Mouse (Mus musculus): ENCODE measurements around the gene Zfp280d. TPM values are rescaled to one million over a fixed set of nuclear protein-coding genes. Genes with fewer than 3 reads are reported as not detected.

The Zfp280d gene
- total RNA-seq (2021), result 10 to 100 TPM; 29.4 to 34.2 TPM

GRCm38 (mm10) chr9:72274677-72275076, at the start of gene Zfp280d:
Gene Zfp280d, plus strand, starts transcription at chr9:72274860.
- intact Hi-C loops (cut with DNase I), result loop anchor here (5.0 kb wide), 1 partner anchor 142 kb away; no protein-coding TSS in a partner anchor

GRCm38 (mm10) chr9:72226536-72226935, 48.1 kb upstream of the Zfp280d start:
- intact Hi-C loops (cut with DNase I), result no loop called here
- DNase-seq, result no peak

More at GRCm38 (mm10) chr9:72274677-72275076, at the start of gene Zfp280d:
- DNase-seq, result peak; percentile 93 to 95

- intact Hi-C loops (cut with DNase I), result no loop called here
- DNase-seq, result no peak
These were observed 22.0 kb upstream of the Zfp280d start for GRCm38 (mm10) chr9:72252656-72253055.

- intact Hi-C loops (cut with DNase I), result no loop called here
- no peak for DNase-seq
These were observed 19.4 kb upstream of the Zfp280d start for GRCm38 (mm10) chr9:72255227-72255626.

GRCm38 (mm10) chr9:72256646-72257045, 18.0 kb upstream of the Zfp280d start:
- DNase-seq, result no peak

GRCm38 (mm10) chr9:72260337-72260736, 14.3 kb upstream of the Zfp280d start:
- peak; percentile 8 to 23 for DNase-seq
- intact Hi-C loops (cut with DNase I), result loop anchor here (2.0 kb wide), 1 partner anchor 148 kb away; no protein-coding TSS in a partner anchor

More at GRCm38 (mm10) chr9:72256646-72257045, 18.0 kb upstream of the Zfp280d start:
- intact Hi-C loops (cut with DNase I), result no loop called here

- intact Hi-C loops (cut with DNase I), result no loop called here
These were observed 9.8 kb upstream of the Zfp280d start for GRCm38 (mm10) chr9:72264859-72265258.

GRCm38 (mm10) chr9:72270146-72270545, 4.5 kb upstream of the Zfp280d start:
- intact Hi-C loops (cut with DNase I), result loop anchor here (5.0 kb wide), 1 partner anchor 138 kb away; no protein-coding TSS in a partner anchor
- no peak for DNase-seq

More at GRCm38 (mm10) chr9:72264859-72265258, 9.8 kb upstream of the Zfp280d start:
- no peak for DNase-seq

GRCm38 (mm10) chr9:72273646-72274410, 832 bp upstream of the Zfp280d start:
- no peak for DNase-seq
- intact Hi-C loops (cut with DNase I), result loop anchor here (5.0 kb wide), 1 partner anchor 142 kb away; no protein-coding TSS in a partner anchor

- DNase-seq, result peak; percentile 69 to 74
- intact Hi-C loops (cut with DNase I), result no loop called here
These were observed 680 bp downstream of the Zfp280d start for GRCm38 (mm10) chr9:72275101-72275978.

GRCm38 (mm10) chr9:72275979-72276500, 1.4 kb downstream of the Zfp280d start:
- peak; percentile 27 to 30 for DNase-seq
- intact Hi-C loops (cut with DNase I), result no loop called here

- intact Hi-C loops (cut with DNase I), result no loop called here
- DNase-seq, result no peak
These were observed 2.3 kb downstream of the Zfp280d start for GRCm38 (mm10) chr9:72276941-72277340.

GRCm38 (mm10) chr9:72279943-72280342, 5.3 kb downstream of the Zfp280d start:
- intact Hi-C loops (cut with DNase I), result no loop called here
- no peak for DNase-seq

GRCm38 (mm10) chr9:72287696-72288095, 13.0 kb downstream of the Zfp280d start:
- no peak for DNase-seq
- intact Hi-C loops (cut with DNase I), result no loop called here

- peak; percentile 47 to 62 for DNase-seq
- intact Hi-C loops (cut with DNase I), result no loop called here
These were observed 13.6 kb downstream of the Zfp280d start for GRCm38 (mm10) chr9:72288210-72288609.

GRCm38 (mm10) chr9:72289094-72289493, 14.4 kb downstream of the Zfp280d start:
- intact Hi-C loops (cut with DNase I), result no loop called here
- DNase-seq, result no peak

GRCm38 (mm10) chr9:72294076-72294475, 19.4 kb downstream of the Zfp280d start:
- intact Hi-C loops (cut with DNase I), result no loop called here
- DNase-seq, result no peak

GRCm38 (mm10) chr9:72309765-72310164, 35.1 kb downstream of the Zfp280d start:
- intact Hi-C loops (cut with DNase I), result no loop called here
- DNase-seq, result no peak

GRCm38 (mm10) chr9:72333221-72333620, 58.6 kb downstream of the Zfp280d start:
- intact Hi-C loops (cut with DNase I), result no loop called here
- DNase-seq, result no peak

GRCm38 (mm10) chr9:72336069-72336468, 61.4 kb downstream of the Zfp280d start:
- intact Hi-C loops (cut with DNase I), result no loop called here
- no peak for DNase-seq

GRCm38 (mm10) chr9:72339119-72339518, 64.5 kb downstream of the Zfp280d start:
- no peak for DNase-seq
- intact Hi-C loops (cut with DNase I), result no loop called here
